Mouse (Mus musculus): ENCODE measurements at regions not wholly inside any gene's neighbourhood (a gene's known extent, or its start where the extent isn't known, plus 50 kb on each side); places are given as distances from the start of the nearest gene placed in this dataset.
"Not testable (repeated sequence)": the region's sequence is repeated elsewhere in the genome, so short reads cannot be mapped to it uniquely, and the experiment has no call there.

DNA sequence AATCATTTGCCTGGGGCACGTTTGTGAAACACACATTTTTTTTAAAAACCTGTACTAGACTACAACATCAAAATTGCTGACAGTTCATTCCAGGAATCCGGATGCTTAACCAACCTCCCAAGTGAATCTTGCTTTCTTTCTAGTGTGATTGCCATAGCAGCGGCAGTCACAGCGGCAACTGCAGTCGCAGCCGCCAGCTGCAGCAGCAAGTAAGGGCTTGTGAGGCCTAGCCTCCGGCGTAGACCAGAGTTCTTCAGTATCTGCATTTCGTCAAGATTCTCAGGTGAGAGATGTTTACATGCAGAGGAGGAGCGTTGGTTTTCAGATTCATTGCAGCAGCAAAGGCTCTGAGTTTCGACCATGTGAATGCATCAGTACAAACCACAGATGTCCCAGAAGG lies 128.7 kb upstream of the Daam1 start:
- no peaks in the 10 kb centered on the region for H3K27me3 ChIP-seq (ENCODE audit: control insufficient read depth, insufficient read depth, low read length)
- DNase-seq: no peak
- H3K36me3 ChIP-seq (ENCODE audit: control insufficient read depth, insufficient read depth, low read length): no peaks in the 10 kb centered on the region
- no peak overlapping the region for H3K27ac ChIP-seq (ENCODE audit: control insufficient read depth, insufficient read depth, low read length)
- H3K4me3 ChIP-seq (ENCODE audit: control insufficient read depth, insufficient read depth, low read length): no peak overlapping the region
- no peak for TF ChIP-seq POLR2A (IDR thresholded peaks at IDR 0.05; ENCODE audit: control insufficient read depth, extremely low read depth, insufficient read depth, low read length, poor library complexity)
- TF ChIP-seq CTCF (IDR thresholded peaks at IDR 0.05; ENCODE audit: borderline replicate concordance, control insufficient read depth, extremely low read depth, insufficient read depth, low read length, poor library complexity): no peak
- no peaks in the 10 kb centered on the region for H3K4me1 ChIP-seq (replicated peaks; ENCODE audit: control insufficient read depth, insufficient read depth, low read length)
- WGBS: 89% methylated on average over 11 of the region's 11 CpGs

DNA sequence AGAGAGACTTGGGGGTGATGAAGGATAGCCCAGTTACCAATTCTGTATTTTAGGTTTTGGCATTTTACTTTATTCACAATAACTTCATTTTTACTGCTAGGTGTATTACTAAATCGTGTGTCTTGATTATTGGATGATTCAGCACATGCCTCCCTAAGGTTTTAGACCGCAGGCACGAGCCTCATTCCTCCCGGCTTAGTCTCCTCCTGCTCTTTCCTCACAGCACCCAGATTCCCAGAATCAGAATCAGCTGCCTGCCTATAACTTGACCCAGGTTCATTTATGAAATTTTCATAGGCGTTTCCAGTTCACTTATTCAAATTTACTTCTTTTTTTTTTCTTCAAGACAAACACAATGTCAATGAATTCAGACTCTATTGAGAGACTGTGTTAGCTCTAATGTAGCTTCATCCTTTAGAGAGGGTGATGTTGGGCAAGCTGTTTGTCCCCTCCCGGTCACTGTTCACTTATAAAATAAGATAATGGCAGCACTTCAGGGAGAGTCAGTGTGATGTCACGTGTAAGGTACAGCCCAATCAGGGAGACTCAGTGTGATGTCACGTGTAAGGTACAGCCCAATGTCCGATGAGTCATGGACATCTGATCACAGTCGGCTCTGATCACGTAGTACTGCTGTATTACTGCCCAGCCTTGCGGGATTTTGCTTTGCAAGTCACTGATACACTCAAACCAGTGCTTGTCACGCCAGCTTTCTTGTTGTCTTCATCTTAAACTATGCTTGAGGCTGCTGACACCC lies 127.6 kb upstream of the Daam1 start:
- no peak for DNase-seq
- no peaks in the 10 kb centered on the region for H3K27me3 ChIP-seq (ENCODE audit: control insufficient read depth, insufficient read depth, low read length)
- no peaks in the 10 kb centered on the region for H3K4me1 ChIP-seq (replicated peaks; ENCODE audit: control insufficient read depth, insufficient read depth, low read length)
- H3K36me3 ChIP-seq (ENCODE audit: control insufficient read depth, insufficient read depth, low read length): no peaks in the 10 kb centered on the region
- TF ChIP-seq POLR2A (IDR thresholded peaks at IDR 0.05; ENCODE audit: control insufficient read depth, extremely low read depth, insufficient read depth, low read length, poor library complexity) (no peak), CTCF (IDR thresholded peaks at IDR 0.05; ENCODE audit: borderline replicate concordance, control insufficient read depth, extremely low read depth, insufficient read depth, low read length, poor library complexity) (no peak)
- H3K4me3 ChIP-seq (ENCODE audit: control insufficient read depth, insufficient read depth, low read length): no peak overlapping the region
- no peak overlapping the region for H3K27ac ChIP-seq (ENCODE audit: control insufficient read depth, insufficient read depth, low read length)
- 90% methylated on average over 13 of the region's 13 CpGs for WGBS

DNA sequence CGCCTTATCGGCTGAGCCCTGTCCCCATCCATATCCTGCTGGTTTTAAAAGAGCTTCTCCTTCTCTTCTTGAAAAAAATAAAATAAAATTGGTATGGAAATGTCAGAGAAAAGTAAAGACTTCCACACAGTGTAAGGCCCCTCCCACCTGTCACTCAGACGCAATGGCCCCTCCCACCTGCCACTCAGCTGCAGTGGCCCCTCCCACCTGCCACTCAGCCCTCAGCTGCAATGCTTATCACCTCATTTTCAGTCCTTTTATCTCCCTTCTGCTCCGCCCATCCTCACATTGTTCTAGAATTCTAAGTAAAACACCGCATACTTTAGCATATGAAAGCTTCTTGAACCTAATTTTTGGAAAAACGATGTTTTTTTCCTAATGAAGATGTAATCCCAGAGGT lies 126.4 kb upstream of the Daam1 start:
- Histone ChIP-seq H3K4me3 (ENCODE audit: control insufficient read depth, insufficient read depth, low read length) (no peak overlapping the region), H3K4me1 (replicated peaks; ENCODE audit: control insufficient read depth, insufficient read depth, low read length) (no peaks in the 10 kb centered on the region), H3K36me3 (ENCODE audit: control insufficient read depth, insufficient read depth, low read length) (no peaks in the 10 kb centered on the region), H3K27me3 (ENCODE audit: control insufficient read depth, insufficient read depth, low read length) (no peaks in the 10 kb centered on the region), H3K27ac (ENCODE audit: control insufficient read depth, insufficient read depth, low read length) (no peak overlapping the region)
- no peak for DNase-seq
- WGBS: 78% methylated on average over 6 of the region's 6 CpGs
- TF ChIP-seq CTCF (IDR thresholded peaks at IDR 0.05; ENCODE audit: borderline replicate concordance, control insufficient read depth, extremely low read depth, insufficient read depth, low read length, poor library complexity): no peak
- no peak for TF ChIP-seq POLR2A (IDR thresholded peaks at IDR 0.05; ENCODE audit: control insufficient read depth, extremely low read depth, insufficient read depth, low read length, poor library complexity)

- peak; percentile 38 for DNase-seq
- Histone ChIP-seq H3K4me3 (ENCODE audit: control insufficient read depth, insufficient read depth, low read length) (no peak overlapping the region), H3K27me3 (ENCODE audit: control insufficient read depth, insufficient read depth, low read length) (no peaks in the 10 kb centered on the region), H3K4me1 (replicated peaks; ENCODE audit: control insufficient read depth, insufficient read depth, low read length) (no peaks in the 10 kb centered on the region), H3K27ac (ENCODE audit: control insufficient read depth, insufficient read depth, low read length) (no peak overlapping the region), H3K36me3 (ENCODE audit: control insufficient read depth, insufficient read depth, low read length) (no peaks in the 10 kb centered on the region)
- WGBS: 27% methylated on average over 10 of the region's 10 CpGs
- TF ChIP-seq POLR2A (IDR thresholded peaks at IDR 0.05; ENCODE audit: control insufficient read depth, extremely low read depth, insufficient read depth, low read length, poor library complexity) (no peak), CTCF (IDR thresholded peaks at IDR 0.05; ENCODE audit: borderline replicate concordance, control insufficient read depth, extremely low read depth, insufficient read depth, low read length, poor library complexity) (no peak)
Measured at GRCm38 (mm10) chr12:71707727-71708369, 123.0 kb upstream of the Daam1 start.

DNA sequence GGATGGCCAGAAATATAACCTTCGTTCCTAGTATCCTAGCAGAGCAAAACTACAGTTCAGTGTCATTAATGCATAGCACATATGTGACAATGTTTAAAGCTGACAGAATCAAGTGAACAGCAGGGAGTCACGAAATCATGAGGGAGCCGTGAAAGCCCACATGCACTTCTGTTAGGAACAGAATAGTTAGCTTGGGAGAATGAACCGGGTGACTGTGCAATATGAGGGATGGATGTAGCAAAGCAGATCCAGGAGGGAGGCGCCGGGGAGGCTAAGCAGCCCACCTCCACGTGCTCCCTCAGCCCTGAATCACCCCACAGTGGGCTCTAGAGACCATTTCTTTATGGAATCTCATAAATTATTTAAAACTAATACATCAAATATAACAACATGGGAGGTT lies 116.3 kb upstream of the Daam1 start:
- 89% methylated on average over 7 of the region's 7 CpGs for WGBS
- Histone ChIP-seq H3K27ac (ENCODE audit: control insufficient read depth, insufficient read depth, low read length) (no peak overlapping the region), H3K4me1 (replicated peaks; ENCODE audit: control insufficient read depth, insufficient read depth, low read length) (no peaks in the 10 kb centered on the region), H3K36me3 (ENCODE audit: control insufficient read depth, insufficient read depth, low read length) (no peaks in the 10 kb centered on the region), H3K27me3 (ENCODE audit: control insufficient read depth, insufficient read depth, low read length) (no peaks in the 10 kb centered on the region), H3K4me3 (ENCODE audit: control insufficient read depth, insufficient read depth, low read length) (no peak overlapping the region)
- DNase-seq: no peak
- TF ChIP-seq POLR2A (IDR thresholded peaks at IDR 0.05; ENCODE audit: control insufficient read depth, extremely low read depth, insufficient read depth, low read length, poor library complexity): no peak
- TF ChIP-seq CTCF (IDR thresholded peaks at IDR 0.05; ENCODE audit: borderline replicate concordance, control insufficient read depth, extremely low read depth, insufficient read depth, low read length, poor library complexity): no peak

DNA sequence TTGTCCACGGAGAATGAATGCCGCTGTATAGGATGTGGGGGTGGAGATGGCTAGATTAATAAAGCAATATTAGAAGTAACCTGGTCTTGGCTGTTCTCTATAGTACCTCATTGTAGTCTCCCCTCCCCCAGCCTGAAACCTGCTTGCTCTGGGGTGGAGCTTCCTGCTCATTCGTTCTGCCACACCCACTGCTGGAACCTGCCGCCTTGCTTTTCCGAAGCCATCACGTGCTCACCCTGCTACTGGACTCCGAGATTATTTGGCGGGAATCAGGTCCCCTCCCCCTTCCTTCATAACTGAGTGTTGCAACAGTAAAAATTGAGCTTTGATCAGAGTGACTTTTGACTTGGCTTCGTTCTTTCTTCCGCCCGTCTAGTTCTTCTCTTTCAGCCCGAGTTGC lies 112.5 kb upstream of the Daam1 start:
- not testable (repeated sequence) for H3K36me3 ChIP-seq (ENCODE audit: control insufficient read depth, insufficient read depth, low read length); H3K27me3 ChIP-seq (ENCODE audit: control insufficient read depth, insufficient read depth, low read length); H3K27ac ChIP-seq (ENCODE audit: control insufficient read depth, insufficient read depth, low read length); H3K4me1 ChIP-seq (replicated peaks; ENCODE audit: control insufficient read depth, insufficient read depth, low read length); H3K4me3 ChIP-seq (ENCODE audit: control insufficient read depth, insufficient read depth, low read length); DNase-seq
- WGBS: 81% methylated on average over 12 of the region's 12 CpGs

GRCm38 (mm10) chr12:71718911-71719310 lies 112.0 kb upstream of the Daam1 start:
- H3K36me3 ChIP-seq (ENCODE audit: control insufficient read depth, insufficient read depth, low read length): no peaks in the 10 kb centered on the region
- no peak overlapping the region for H3K4me3 ChIP-seq (ENCODE audit: control insufficient read depth, insufficient read depth, low read length)
- no peak for TF ChIP-seq CTCF (IDR thresholded peaks at IDR 0.05; ENCODE audit: borderline replicate concordance, control insufficient read depth, extremely low read depth, insufficient read depth, low read length, poor library complexity)
- TF ChIP-seq POLR2A (IDR thresholded peaks at IDR 0.05; ENCODE audit: control insufficient read depth, extremely low read depth, insufficient read depth, low read length, poor library complexity): no peak
- H3K27me3 ChIP-seq (ENCODE audit: control insufficient read depth, insufficient read depth, low read length): no peaks in the 10 kb centered on the region
- WGBS: 86% methylated on average over 7 of the region's 7 CpGs
- H3K4me1 ChIP-seq (replicated peaks; ENCODE audit: control insufficient read depth, insufficient read depth, low read length): no peaks in the 10 kb centered on the region
- no peak for DNase-seq
- H3K27ac ChIP-seq (ENCODE audit: control insufficient read depth, insufficient read depth, low read length): no peak overlapping the region
